Mouse (Mus musculus): Measurements from ENCODE around the gene Luc7l2.

GRCm38 (mm10) chr6:38641228-38641627 is 90.1 kb downstream of the Luc7l2 start:
- no peak for TF ChIP-seq CTCF (IDR thresholded peaks at IDR 0.05; ENCODE audit: low read depth, low read length)
- TF ChIP-seq GATA1 (IDR thresholded peaks at IDR 0.05; ENCODE audit: borderline replicate concordance, low read length) = no peak
- TF ChIP-seq POLR2AphosphoS5 (IDR thresholded peaks at IDR 0.05; ENCODE audit: insufficient replicate concordance, low read depth, low read length) = no peak
- no peak for TF ChIP-seq TAL1 (conservative IDR thresholded peaks at IDR 0.05; ENCODE audit: low read depth, low read length)

All from G1E (cell line).